Mouse (Mus musculus) C2C12 (cell line): ENCODE measurements around the gene Sos2. TPM values are rescaled to one million over a fixed set of nuclear protein-coding genes. Genes with fewer than 3 reads are reported as not detected.

Experiments
- H3K27me3 ChIP-seq: one replicate; pipeline ENCODE4 v1.6.1; 2011; ENCODE audit not compliant: control insufficient read depth, insufficient read depth, insufficient read length
- H3K36me3 ChIP-seq: one replicate; pipeline ENCODE4 v1.6.1; 2011; ENCODE audit not compliant: control insufficient read depth, insufficient read depth
- H3K4me3 ChIP-seq: one replicate; pipeline ENCODE4 v1.5.1; 2011; ENCODE audit warnings: mild to moderate bottlenecking, control low read depth; ENCODE audit not compliant: poor library complexity, insufficient read depth, severe bottlenecking
- H3K79me2 ChIP-seq: one replicate; pipeline ENCODE4 v1.6.1; 2011; ENCODE audit not compliant: control insufficient read depth, insufficient read depth
- H3K79me3 ChIP-seq: one replicate; pipeline ENCODE4 v1.6.1; 2011; ENCODE audit warnings: low read depth, control low read depth
- H3ac ChIP-seq: one replicate; pipeline ENCODE3; 2011; ENCODE audit warnings: low read depth; ENCODE audit not compliant: control insufficient read depth, insufficient read length
- CEBPB ChIP-seq: IDR thresholded peaks from one replicate; pipeline ENCODE4 v1.6.1; 2011; ENCODE audit warnings: low read depth, mild to moderate bottlenecking, control low read depth, moderate library complexity
- CTCF ChIP-seq: IDR thresholded peaks from one replicate; pipeline ENCODE4 v1.5.1; 2011; ENCODE audit not compliant: control insufficient read depth, insufficient read depth, insufficient read length
- FOSL1 ChIP-seq: IDR thresholded peaks from one replicate; pipeline ENCODE4 v1.8.0; 2011; ENCODE audit warnings: mild to moderate bottlenecking, low read length; ENCODE audit not compliant: poor library complexity, insufficient read depth, severe bottlenecking
- MAX ChIP-seq: IDR thresholded peaks from one replicate; pipeline ENCODE4 v1.6.1; 2011; ENCODE audit warnings: mild to moderate bottlenecking, control low read depth
- MYOD1 ChIP-seq: IDR thresholded peaks from one replicate; pipeline ENCODE4 v1.6.1; 2011; ENCODE audit warnings: low read depth; ENCODE audit not compliant: control insufficient read depth, insufficient read length
- MYOG ChIP-seq: IDR thresholded peaks from one replicate; pipeline ENCODE4 v1.6.1; 2011; ENCODE audit not compliant: control insufficient read depth, insufficient read length; ENCODE audit errors: extremely low read depth
- USF1 ChIP-seq: IDR thresholded peaks from one replicate; pipeline ENCODE4 v1.6.1; 2011; ENCODE audit warnings: low read depth, mild to moderate bottlenecking, control low read depth, moderate library complexity
- microRNA-seq: library from miRNA; unstranded; fragments of <30 nt; microRNA quantifications from one replicate; pipeline ENCODE4, GENCODE M21; 2019; ENCODE audit warnings: borderline microRNAs expressed
- polyA plus RNA-seq: library from polyadenylated mRNA; unstranded; fragments of >200 nt; fragmentation: generic; extraction: Trizol; gene quantifications from one replicate; pipeline ENCODE4 v1.2.1, GENCODE M21; 2012; ENCODE audit warnings: missing spikeins

Sos2 gene
- polyA plus RNA-seq, 1 experiment: 3.0 TPM

DNA sequence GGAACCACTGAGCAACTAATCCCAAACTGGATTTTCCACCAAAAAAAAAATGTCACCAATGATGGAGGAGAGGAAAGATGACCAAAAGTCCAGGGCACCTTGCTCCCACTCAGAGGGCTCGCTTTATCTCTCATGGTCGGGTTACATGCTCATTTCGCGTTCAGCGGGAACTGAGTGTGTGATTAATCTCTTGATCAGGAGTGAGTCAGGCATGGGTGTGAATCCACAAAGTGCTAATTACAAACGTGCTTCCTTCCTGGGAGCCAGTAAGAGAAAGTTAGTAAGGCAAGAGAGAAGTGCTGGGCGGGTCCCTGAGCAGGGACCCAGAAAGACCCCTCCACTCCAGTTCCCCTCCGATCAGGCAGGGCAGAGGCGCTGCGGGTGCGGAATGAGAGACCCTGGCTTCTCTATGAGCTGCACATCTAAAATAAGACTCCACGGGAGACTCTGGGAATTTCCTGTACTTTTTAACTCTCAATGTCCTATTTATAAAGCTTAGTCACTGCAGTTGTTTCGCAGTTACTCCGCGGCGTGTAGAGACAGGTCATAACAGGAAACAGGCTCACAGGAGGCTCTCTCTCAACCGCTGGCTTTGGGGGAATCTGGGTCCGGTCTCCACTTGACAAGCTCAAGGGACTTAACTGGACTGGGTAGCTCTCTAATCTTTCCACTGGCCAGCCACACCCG lies 143.8 kb downstream of the Sos2 start:
- peak overlapping the region; percentile 44 for H3ac ChIP-seq
- no peaks in the 10 kb centered on the region for H3K36me3 ChIP-seq
- no peaks in the 10 kb centered on the region for H3K27me3 ChIP-seq
- H3K4me3 ChIP-seq: peak overlapping the region; percentile 16
- H3K79me2 ChIP-seq: no peaks in the 10 kb centered on the region
- no peaks in the 10 kb centered on the region for H3K79me3 ChIP-seq
- TF ChIP-seq FOSL1 (peak; percentile 29), USF1 (no peak)

DNA sequence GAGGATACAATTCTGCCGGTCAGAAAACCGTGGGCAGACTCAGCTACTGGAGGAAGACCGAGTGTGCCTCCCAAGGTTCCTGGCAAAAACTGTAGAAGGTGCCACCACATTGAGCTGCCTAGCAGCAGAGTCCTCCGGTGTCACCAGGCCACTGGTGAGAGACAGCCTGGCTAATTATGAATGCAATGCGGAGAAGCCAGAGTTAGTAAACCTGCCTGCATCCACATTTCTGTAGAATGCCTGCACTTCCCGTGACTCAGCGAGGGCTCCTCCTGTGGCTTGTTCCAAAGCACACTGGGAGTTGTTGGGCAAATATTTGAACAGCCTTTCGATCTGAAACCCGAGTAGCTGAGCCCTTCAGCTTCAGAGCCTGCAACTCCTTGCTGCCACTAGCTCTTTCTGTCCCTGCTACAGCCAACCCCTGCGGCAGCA lies 144.4 kb downstream of the Sos2 start:
- TF ChIP-seq MAX (peak; percentile 35), CEBPB (peak; percentile 40), MYOD1 (no peak)
- H3K79me3 ChIP-seq: no peaks in the 10 kb centered on the region
- no peak overlapping the region for H3K4me3 ChIP-seq
- H3K79me2 ChIP-seq: no peaks in the 10 kb centered on the region
- H3K27me3 ChIP-seq: no peaks in the 10 kb centered on the region
- no peaks in the 10 kb centered on the region for H3K36me3 ChIP-seq
- peak overlapping the region; percentile 58 for H3ac ChIP-seq

DNA sequence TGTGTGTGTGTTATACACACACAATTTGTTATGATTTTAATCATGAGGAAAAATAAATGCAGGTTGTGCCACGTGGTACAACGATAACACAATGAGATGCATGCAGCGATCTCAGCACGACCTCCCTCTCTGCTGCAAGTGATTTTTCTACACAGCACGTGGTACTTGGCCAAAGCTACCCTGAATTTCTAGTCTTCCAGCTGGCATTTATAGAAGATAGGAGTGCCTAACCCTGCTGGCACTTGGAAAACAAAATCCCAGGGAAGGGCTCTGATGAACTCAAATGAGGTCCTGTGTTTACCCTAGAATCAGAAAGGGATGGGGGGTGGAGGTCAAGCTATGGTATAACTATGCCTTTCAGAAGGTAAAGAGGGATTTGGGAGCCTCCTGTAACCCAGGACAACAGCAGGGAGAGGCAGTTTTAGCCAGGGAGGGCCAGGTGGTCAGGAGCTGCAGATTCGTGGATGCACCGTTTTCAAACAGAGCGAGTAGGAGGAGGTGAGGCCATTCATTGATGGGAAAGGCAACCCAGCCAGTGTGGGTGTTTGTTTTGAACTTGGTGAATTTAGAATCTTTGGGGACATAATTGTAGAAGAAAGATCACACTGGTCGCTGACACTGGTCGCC lies 144.9 kb downstream of the Sos2 start:
- Histone ChIP-seq H3K79me2 (no peaks in the 10 kb centered on the region), H3K36me3 (no peaks in the 10 kb centered on the region), H3K79me3 (no peaks in the 10 kb centered on the region), H3K4me3 (no peak overlapping the region), H3K27me3 (no peaks in the 10 kb centered on the region), H3ac (peak overlapping the region; percentile 58)
- peak; percentile 30 for TF ChIP-seq MAX
- no peak for TF ChIP-seq CTCF
- no peak for TF ChIP-seq CEBPB
- TF ChIP-seq FOSL1: no peak
- TF ChIP-seq MYOG: no peak
- TF ChIP-seq MYOD1: no peak
- TF ChIP-seq USF1: peak; percentile 30

Small RNA genes lying within 50 kb of the gene (microRNA-seq; reads per million reads assigned to microRNA genes)
- gene Gm23018: not detected

Other genes starting within 250 kb of the Sos2 start
- 26.7 TPM for gene Vcpkmt, start 98.8 kb downstream of the Sos2 start, polyA plus RNA-seq
- gene L2hgdh, start 43.0 kb upstream of the Sos2 start, polyA plus RNA-seq: 3.8 TPM
- 2.6 TPM for gene Atp5s, start 43.1 kb upstream of the Sos2 start, polyA plus RNA-seq
- not detected for gene Cdkl1, start 109.4 kb upstream of the Sos2 start, polyA plus RNA-seq
- 0.30 TPM for gene Atl1, start 210.8 kb upstream of the Sos2 start, polyA plus RNA-seq
- gene Map4k5, start 211.3 kb upstream of the Sos2 start, polyA plus RNA-seq: 8.3 TPM